ENCODE assay signal across 15 mouse cellular contexts in the genomic region with DNA sequence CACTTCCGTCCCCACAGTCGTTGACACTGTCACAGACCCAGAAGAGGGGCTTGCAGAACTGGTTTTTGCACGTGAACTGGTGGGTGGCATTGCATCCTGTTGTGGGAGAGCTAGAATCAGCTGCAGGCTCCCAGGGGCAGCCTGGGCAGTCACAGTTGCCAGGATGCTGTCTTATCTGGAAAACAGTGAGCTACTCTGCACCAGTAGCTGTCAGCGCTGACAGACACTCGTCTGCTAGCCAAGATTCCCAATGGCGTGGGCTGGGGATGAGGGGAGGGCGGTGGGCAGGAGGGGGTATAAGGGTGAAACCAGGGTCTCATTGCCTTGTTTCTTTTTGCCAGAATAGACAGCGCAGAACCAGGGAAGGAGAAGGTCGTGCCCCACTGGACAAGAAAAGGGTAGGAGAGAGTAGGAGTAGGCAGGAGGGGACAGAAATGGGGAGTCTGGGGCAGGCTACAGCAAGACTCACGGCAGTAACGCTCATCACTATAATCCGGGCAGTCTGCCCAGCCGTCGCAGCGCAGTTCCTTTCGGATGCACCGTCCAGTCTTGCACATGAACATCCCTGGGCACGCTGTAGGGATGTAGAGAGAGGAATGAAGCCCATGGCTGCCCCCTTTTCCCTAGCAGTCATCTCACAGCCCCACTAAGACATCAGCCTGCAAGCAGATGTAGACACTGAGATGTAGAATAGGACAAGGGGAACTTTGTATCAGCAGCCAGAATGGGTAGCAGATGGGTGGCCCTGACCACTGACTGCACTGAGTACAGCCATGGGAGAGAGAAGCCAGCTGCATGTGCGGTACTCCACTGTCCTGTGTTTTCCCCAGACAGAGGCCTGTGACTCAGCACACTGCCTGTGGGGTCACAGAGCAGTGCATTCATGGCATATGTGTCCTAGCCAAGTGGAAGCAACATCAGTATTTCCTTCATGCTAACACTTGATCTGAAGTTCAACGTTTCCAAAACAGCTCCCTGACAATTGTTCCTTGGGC. TPM values are rescaled to one million over a fixed set of nuclear protein-coding genes. Genes with fewer than 3 reads are reported as not detected.
DNase-seq lines count a peak whose midpoint lies in the region; ATAC-seq and TF ChIP-seq lines count a peak whose summit lies in the region.
"Had no signal": no experiment of that assay in that cellular context is flagged by ENCODE, and none has a peak within 500 bp of the region (broad histone marks: within the 10 kb centered on the region; RNA-seq: fewer than 3 reads in every experiment).

No protein-coding gene starts in this region.

- no peak overlapping the region for H3K4me3 ChIP-seq in heart, postnatal 0 days (ENCODE audit: low read depth, low read length)
- H3K4me3 ChIP-seq in heart, adult 2 months: no peak overlapping the region
- H3K4me3 ChIP-seq: erythroblast, embryonic 14.5 days; limb, embryonic 15.5 days had no signal

- intact Hi-C loops in heart, adult 2 months (cut with DNase I): no loop called here

- TF ChIP-seq EP300 in heart, postnatal 0 days (IDR thresholded peaks at IDR 0.05; ENCODE audit: low read depth): no peak
- TF ChIP-seq EP300 in heart, adult 2 months (IDR thresholded peaks at IDR 0.05; ENCODE audit: insufficient read depth, low read depth, low read length): no peak

- peaks cover 13% of the 10 kb centered on the region; the same call in 1 of the 2 replicates for H3K4me1 ChIP-seq in heart, postnatal 0 days (ENCODE audit: control insufficient read depth, insufficient read depth)
- H3K4me1 ChIP-seq in heart, adult 2 months (ENCODE audit: control insufficient read depth, insufficient read depth, low read length): no peaks in the 10 kb centered on the region
- H3K4me1 ChIP-seq: limb, embryonic 15.5 days had no signal

- H3K79me2 ChIP-seq in heart, adult 2 months (replicated peaks; ENCODE audit: control insufficient read depth, insufficient read depth, low read length): no peaks in the 10 kb centered on the region

- peak overlapping the region; percentile 43 for H3K4me2 ChIP-seq in heart, postnatal 0 days (ENCODE audit: low read depth, low read length)
- H3K4me2 ChIP-seq: limb, embryonic 15.5 days had no signal

- WGBS in heart, postnatal 0 days: 36% methylated on average over 20 of the region's 20 CpGs
- 45% methylated on average over 20 of the region's 20 CpGs for WGBS in heart, adult 2 months

- TF ChIP-seq CTCF in heart, postnatal 0 days (IDR thresholded peaks at IDR 0.05; ENCODE audit: low read depth): no peak
- TF ChIP-seq CTCF in heart, adult 2 months (IDR thresholded peaks at IDR 0.05): no peak

- no peaks in the 10 kb centered on the region for H3K27me3 ChIP-seq in heart, postnatal 0 days (ENCODE audit: control insufficient read depth, insufficient read depth, low read length)
- no peaks in the 10 kb centered on the region for H3K27me3 ChIP-seq in heart, adult 2 months (ENCODE audit: control insufficient read depth, insufficient read depth, low read length)
- H3K27me3 ChIP-seq: limb, embryonic 15.5 days had no signal

- H3K9me3 ChIP-seq in heart, postnatal 0 days (replicated peaks; ENCODE audit: control insufficient read depth, low read length): no peaks in the 10 kb centered on the region
- H3K9me3 ChIP-seq: limb, embryonic 15.5 days had no signal

- TF ChIP-seq POLR2A in heart, adult 2 months (IDR thresholded peaks at IDR 0.05; ENCODE audit: insufficient read depth, low read depth, low read length): no peak

- H3K36me3 ChIP-seq in heart, postnatal 0 days (replicated peaks; ENCODE audit: control insufficient read depth, insufficient read depth, low read length): no peaks in the 10 kb centered on the region
- H3K36me3 ChIP-seq in heart, adult 2 months (ENCODE audit: control insufficient read depth, insufficient read depth, low read length): no peaks in the 10 kb centered on the region
- H3K36me3 ChIP-seq: limb, embryonic 15.5 days had no signal

- peak; percentile 55 for ATAC-seq in heart, postnatal 0 days (ENCODE audit: insufficient read depth, low read depth)

- 0 out of 2 replicates have a peak overlapping the region, but pooled peaks have one; percentile 20 for H3K9ac ChIP-seq in heart, postnatal 0 days (replicated peaks; ENCODE audit: low read depth, low read length)
- H3K9ac ChIP-seq in heart, adult 2 months (ENCODE audit: low read depth, low read length): no peak overlapping the region
- H3K9ac ChIP-seq: limb, embryonic 15.5 days had no signal

- no peak overlapping the region for H3K27ac ChIP-seq in heart, postnatal 0 days (ENCODE audit: low read depth)
- H3K27ac ChIP-seq in heart, adult 2 months: no peak overlapping the region
- H3K27ac ChIP-seq: limb, embryonic 15.5 days; macrophage had no signal

- DNase-seq in cerebellum, postnatal 10 days: peak; percentile 68 to 70
- no peak for DNase-seq in cerebellum, postnatal 25 days
- DNase-seq in heart, postnatal 0 days (ENCODE audit: low spot score): no peak
- DNase-seq in heart, adult 2 months: no peak
- DNase-seq in left cerebral cortex, adult 11 months (ENCODE audit: low spot score): peak; percentile 9
- DNase-seq in left cerebral cortex, adult 18-20 months (ENCODE audit: low spot score in 2 of 2): no peak
- DNase-seq in thymus, postnatal 4 days: peak; percentile 3
- DNase-seq in thymus, adult 18-20 months: no peak
- DNase-seq: adrenal gland, postnatal 25 days; cerebellum, adult 11-12 months; kidney, adult 9 months; right cerebral cortex, adult 18-20 months had no signal

RNA-seq across cellular contexts. Expression of a gene that starts 34.3 kb away (rescaled TPM):
- total RNA-seq in heart, postnatal 0 days (2014; rRNA removed; ENCODE audit: low replicate concordance): 3.3 TPM in 2 replicates
- polyA plus RNA-seq in heart, postnatal 0 days (2015; fragmentation: Nextera tagmentation; extraction: Ambion mirVana): 0.23 and 0.60 TPM in 2 replicates
- total RNA-seq in heart, adult 2 months (2021): under 1 TPM; 0.25 to 0.55 TPM
- polyA plus RNA-seq in heart, adult 2 months (2012; rRNA removed): 0.18 and 1.2 TPM in 2 replicates
- total RNA-seq in left cerebral cortex, adult 18-20 months (2021): 1 to 10 TPM; 1.1 to 1.2 TPM

Comparison
In these comparisons a context has a peak if more than half of its experiments do, and no peak if none do; other contexts are left out.
1. DNase-seq: peak in cerebellum, postnatal 10 days (2 of 2), left cerebral cortex, adult 11 months (single experiment) and thymus, postnatal 4 days (single experiment); none in cerebellum, postnatal 25 days (0 of 2), heart, postnatal 0 days (single experiment), heart, adult 2 months (0 of 2), left cerebral cortex, adult 18-20 months (0 of 2) and thymus, adult 18-20 months (0 of 2).